Mouse (Mus musculus): ENCODE results near the gene Nrros. TPM values are rescaled to one million over a fixed set of nuclear protein-coding genes. Genes with fewer than 3 reads are reported as not detected.
A peak's percentile ranks its signal among the peaks of the same experiment; 100 is the strongest.

Nrros gene
- total and polyA plus RNA-seq, 3 experiments, result 55.9 to 59.8 TPM; not detected in 1

GRCm38 (mm10) chr16:32105698-32106097 is 59.7 kb downstream of the Nrros start:
- Histone ChIP-seq H3K79me2 (ENCODE audit: control insufficient read depth, insufficient read depth, low read length, poor library complexity) (no peaks in the 10 kb centered on the region), H3K4me3 (ENCODE audit: control insufficient read depth in 1 of 2, insufficient read depth in 1 of 2, low read depth in 2 of 2, low read length in 2 of 2) (no peak overlapping the region), H3K9me3 (replicated peaks; ENCODE audit: insufficient read depth, low read length) (no peaks in the 10 kb centered on the region), H3K27me3 (ENCODE audit: control insufficient read depth in 1 of 2, insufficient read depth in 2 of 2, low read length in 2 of 2) (no peaks in the 10 kb centered on the region), H3K9ac (ENCODE audit: control insufficient read depth, low read depth, low read length, poor library complexity, severe bottlenecking) (no peak overlapping the region), H3K27ac (ENCODE audit: control insufficient read depth, low read depth, low read length) (no peak overlapping the region), H3K4me1 (ENCODE audit: control insufficient read depth in 1 of 2, insufficient read depth in 2 of 2, low read length in 2 of 2) (peaks cover 0 to 7% of the 10 kb centered on the region in 2 experiments; a peak in 2 of 4 replicates), H3K36me3 (ENCODE audit: control insufficient read depth in 1 of 2, insufficient read depth in 2 of 2, low read length in 2 of 2) (peaks cover 0 to 5% of the 10 kb centered on the region in 2 experiments; a peak in 2 of 4 replicates)
- DNase-seq (ENCODE audit: low read depth, low spot score), result peak; percentile 40
- no peak for TF ChIP-seq TCF12 (IDR thresholded peaks at IDR 0.05; ENCODE audit: low read depth, low read length)
- no peak for TF ChIP-seq ZC3H11A (IDR thresholded peaks at IDR 0.05; ENCODE audit: low read depth, low read length)
- peak; percentile 8; the same call in 1 of the 2 replicates for TF ChIP-seq RAD21 (IDR thresholded peaks at IDR 0.05; ENCODE audit: low read depth, low read length)
- TF ChIP-seq CTCF (IDR thresholded peaks at IDR 0.05 in 2 of 3, conservative IDR thresholded peaks at IDR 0.05 in 1 of 3; ENCODE audit: control insufficient read depth in 1 of 3, insufficient read depth in 1 of 3, low read depth in 2 of 3, low read length in 3 of 3, poor library complexity in 1 of 3, severe bottlenecking in 1 of 3), result peak; percentile 33 to 47 (median 42)
- TF ChIP-seq HCFC1 (IDR thresholded peaks at IDR 0.05; ENCODE audit: low read depth, low read length), result no peak
- no peak for TF ChIP-seq MXI1 (IDR thresholded peaks at IDR 0.05; ENCODE audit: low read depth, low read length)
- no peak for TF ChIP-seq EP300 (IDR thresholded peaks at IDR 0.05; ENCODE audit: low read depth in 1 of 2, low read length in 2 of 2)

DNA sequence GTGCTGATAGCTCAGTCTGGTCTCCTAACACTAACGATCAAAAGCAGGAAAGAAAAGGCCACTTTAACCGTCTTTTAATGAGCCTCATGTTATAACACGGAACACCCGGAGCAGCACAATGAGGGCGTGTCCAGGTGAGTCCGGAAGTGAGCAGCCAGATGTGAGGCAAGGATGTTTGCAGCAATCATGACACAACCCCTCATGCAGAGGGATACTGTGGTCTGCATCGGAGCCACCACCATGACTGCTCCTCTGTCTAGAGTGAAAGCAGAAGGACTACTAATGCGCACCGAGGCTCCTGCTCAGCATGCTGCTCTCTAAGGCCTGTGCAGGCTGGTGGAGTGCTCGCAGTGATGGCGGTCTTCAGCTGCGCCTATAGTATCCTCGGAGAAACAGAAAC is 63.1 kb downstream of the Nrros start:
- H3K4me3 ChIP-seq (ENCODE audit: control insufficient read depth in 1 of 2, insufficient read depth in 1 of 2, low read depth in 2 of 2, low read length in 2 of 2), result no peak overlapping the region
- peaks cover 0 to 4% of the 10 kb centered on the region in 2 experiments; a peak in 2 of 4 replicates for H3K4me1 ChIP-seq (ENCODE audit: control insufficient read depth in 1 of 2, insufficient read depth in 2 of 2, low read length in 2 of 2)
- no peaks in the 10 kb centered on the region for H3K27me3 ChIP-seq (ENCODE audit: control insufficient read depth in 1 of 2, insufficient read depth in 2 of 2, low read length in 2 of 2)
- TF ChIP-seq POLR2AphosphoS2 (IDR thresholded peaks at IDR 0.05; ENCODE audit: low read length) (no peak), ZC3H11A (IDR thresholded peaks at IDR 0.05; ENCODE audit: low read depth, low read length) (no peak), NELFE (IDR thresholded peaks at IDR 0.05; ENCODE audit: low read depth, low read length) (no peak), POLR2A (IDR thresholded peaks at IDR 0.05; ENCODE audit: control insufficient read depth in 1 of 2, insufficient read depth in 1 of 2, low read depth in 1 of 2, low read length in 2 of 2, poor library complexity in 1 of 2) (no peak), MYC (IDR thresholded peaks at IDR 0.05; ENCODE audit: low read depth, low read length) (no peak), UBTF (IDR thresholded peaks at IDR 0.05; ENCODE audit: borderline replicate concordance, insufficient read depth, low read depth, low read length) (no peak), ELF1 (IDR thresholded peaks at IDR 0.05; ENCODE audit: low read depth, low read length) (no peak), BHLHE40 (IDR thresholded peaks at IDR 0.05; ENCODE audit: borderline replicate concordance, low read depth, low read length) (no peak), MAFK (IDR thresholded peaks at IDR 0.05; ENCODE audit: borderline replicate concordance, low read depth, low read length) (no peak), ZKSCAN1 (IDR thresholded peaks at IDR 0.05; ENCODE audit: low read depth, low read length) (no peak), RAD21 (IDR thresholded peaks at IDR 0.05; ENCODE audit: low read depth, low read length) (no peak), ZMIZ1 (IDR thresholded peaks at IDR 0.05; ENCODE audit: low read depth, low read length) (no peak), MEF2A (IDR thresholded peaks at IDR 0.05; ENCODE audit: extremely low read depth, insufficient replicate concordance, low read depth, low read length, poor library complexity, severe bottlenecking) (no peak), KAT2A (conservative IDR thresholded peaks at IDR 0.05; ENCODE audit: low read depth, low read length) (no peak), TCF12 (IDR thresholded peaks at IDR 0.05; ENCODE audit: low read depth, low read length) (no peak), CTCF (IDR thresholded peaks at IDR 0.05 in 2 of 3, conservative IDR thresholded peaks at IDR 0.05 in 1 of 3; ENCODE audit: control insufficient read depth in 1 of 3, insufficient read depth in 1 of 3, low read depth in 2 of 3, low read length in 3 of 3, poor library complexity in 1 of 3, severe bottlenecking in 1 of 3) (no peak), ETS1 (IDR thresholded peaks at IDR 0.05; ENCODE audit: low read depth, low read length) (no peak), MAX (IDR thresholded peaks at IDR 0.05; ENCODE audit: low read length) (no peak), USF1 (IDR thresholded peaks at IDR 0.05; ENCODE audit: low read depth, low read length) (no peak)
- peaks cover 0 to 14% of the 10 kb centered on the region in 2 experiments; a peak in 2 of 4 replicates for H3K36me3 ChIP-seq (ENCODE audit: control insufficient read depth in 1 of 2, insufficient read depth in 2 of 2, low read length in 2 of 2)
- no peaks in the 10 kb centered on the region for H3K9me3 ChIP-seq (replicated peaks; ENCODE audit: insufficient read depth, low read length)
- peaks cover 6% of the 10 kb centered on the region for H3K79me2 ChIP-seq (ENCODE audit: control insufficient read depth, insufficient read depth, low read length, poor library complexity)
- no peak for DNase-seq (ENCODE audit: low read depth, low spot score)
- H3K9ac ChIP-seq (ENCODE audit: control insufficient read depth, low read depth, low read length, poor library complexity, severe bottlenecking), result no peak overlapping the region
- no peak overlapping the region for H3K27ac ChIP-seq (ENCODE audit: control insufficient read depth, low read depth, low read length)
